Mouse (Mus musculus) MEL-GATA-1-ER (cell line): ENCODE data around the gene Myo1c.

ENCODE experiments used
- DNase-seq: peaks from one replicate; pipeline ENCODE4 v3.0.0-alpha.2; 2012; ENCODE audit warnings: low read depth; ENCODE audit errors: extremely low read depth

The Myo1c gene

DNA sequence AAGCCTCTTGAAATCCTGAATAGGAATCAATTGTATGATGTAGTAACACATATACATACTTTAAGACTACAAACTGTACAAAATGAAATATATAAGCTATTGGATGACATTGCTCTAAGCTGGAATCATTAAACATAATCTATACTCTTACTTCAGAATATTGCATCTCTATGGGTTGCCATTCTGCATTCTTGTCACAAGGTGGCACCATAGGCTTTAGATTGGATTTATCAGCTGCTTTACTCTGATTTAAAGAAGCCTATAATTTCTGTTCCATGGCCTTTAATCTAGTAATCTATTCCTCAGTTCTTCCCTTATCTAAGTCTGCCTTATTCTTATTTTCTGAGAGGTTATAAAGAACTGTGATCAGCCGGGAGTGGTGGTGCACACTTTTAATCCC is 63.6 kb downstream of the Myo1c start:
- DNase-seq, result no peak

GRCm38 (mm10) chr11:75715556-75715955 is 65.3 kb downstream of the Myo1c start:
- no peak for DNase-seq

DNA sequence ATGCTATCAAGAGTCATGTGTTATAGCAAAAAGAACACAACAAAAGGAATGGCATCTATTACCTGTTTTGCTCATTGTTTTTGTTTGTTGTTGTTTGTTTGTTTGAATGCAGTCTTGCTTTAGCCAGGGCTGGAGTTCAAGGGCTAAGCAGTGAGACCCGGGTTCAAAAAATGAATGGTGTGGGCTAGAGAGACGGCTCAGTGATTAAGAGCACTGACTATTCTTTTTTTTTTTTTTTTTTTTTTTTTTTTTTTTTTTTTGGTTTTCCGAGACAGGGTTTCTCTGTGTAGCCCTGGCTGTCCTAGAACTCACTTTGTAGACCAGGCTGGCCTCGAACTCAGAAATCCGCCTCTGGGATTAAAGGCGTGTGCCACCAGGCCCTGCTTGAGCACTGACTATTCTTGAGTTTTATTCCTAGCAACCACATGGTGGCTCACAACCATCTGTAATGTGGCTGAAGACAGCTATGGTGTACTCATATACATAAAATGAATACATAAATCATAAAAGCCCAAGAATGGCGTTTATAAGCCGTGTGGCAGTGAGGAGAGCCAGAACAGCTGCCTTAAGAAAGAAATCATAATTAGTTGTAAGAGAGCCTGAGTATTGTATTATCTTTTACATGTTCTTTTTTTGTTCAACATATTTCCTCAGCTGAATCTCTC is 66.5 kb downstream of the Myo1c start:
- no peak for DNase-seq

DNA sequence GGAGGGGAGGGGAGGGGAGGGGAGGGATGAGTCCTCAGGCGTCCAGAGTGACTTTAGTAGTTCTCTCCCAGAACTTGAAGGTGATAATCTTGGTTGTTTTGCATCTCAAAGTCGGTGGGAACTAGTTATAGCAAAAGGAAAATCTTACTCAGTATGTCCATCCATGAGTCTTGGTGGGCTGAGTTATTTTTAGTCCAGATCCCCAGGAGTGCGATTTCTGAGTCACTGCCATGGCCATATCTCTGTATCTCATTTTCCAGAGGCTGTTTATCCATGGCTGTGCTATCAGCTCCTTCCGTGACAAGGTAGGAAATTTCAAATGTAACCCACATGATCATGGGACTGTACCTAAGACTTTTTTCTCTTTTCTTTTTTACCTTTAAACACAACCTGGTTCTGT is 72.0 kb downstream of the Myo1c start:
- no peak for DNase-seq
